In the genomic region with DNA sequence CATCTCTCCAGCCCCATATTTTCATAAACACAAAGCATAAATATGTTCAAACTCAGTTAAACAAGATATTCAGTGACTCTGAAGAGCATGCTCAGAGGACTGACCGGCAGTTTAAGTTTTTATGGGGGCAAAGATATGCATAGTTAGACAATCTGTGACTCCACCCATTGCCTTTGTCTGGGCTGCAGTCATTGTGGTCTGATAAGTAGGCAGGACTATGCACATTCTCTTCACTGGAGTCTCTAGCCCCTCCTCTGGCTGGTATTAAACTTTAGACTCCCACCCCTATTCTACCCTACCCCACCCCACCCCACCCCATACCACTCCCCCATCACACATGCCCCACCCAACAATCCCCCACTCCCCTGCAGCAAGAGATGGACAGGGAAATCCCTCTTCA, we compare ENCODE assay signal across 24 mouse cellular contexts. TPM values are rescaled to one million over a fixed set of nuclear protein-coding genes. Genes with fewer than 3 reads are reported as not detected.
A peak's percentile ranks its signal among the peaks of the same experiment; 100 is the strongest.
DNase-seq lines count a peak whose midpoint lies in the region; ATAC-seq and TF ChIP-seq lines count a peak whose summit lies in the region.
"Had no signal": no experiment of that assay in that cellular context is flagged by ENCODE, and none has a peak within 500 bp of the region (broad histone marks: within the 10 kb centered on the region; RNA-seq: fewer than 3 reads in every experiment).

No protein-coding gene starts in this region.

- H3K79me2 ChIP-seq in MEL (ENCODE audit: control insufficient read depth, insufficient read depth, low read length, poor library complexity): no peaks in the 10 kb centered on the region

- no peaks in the 10 kb centered on the region for H3K9me3 ChIP-seq in intestine, embryonic 16.5 days (ENCODE audit: control insufficient read depth, low read length)
- no peaks in the 10 kb centered on the region for H3K9me3 ChIP-seq in intestine, postnatal 0 days (ENCODE audit: control insufficient read depth)
- no peaks in the 10 kb centered on the region for H3K9me3 ChIP-seq in MEL (replicated peaks; ENCODE audit: insufficient read depth, low read length)
- H3K9me3 ChIP-seq: embryonic facial prominence, embryonic 10.5 days; embryonic facial prominence, embryonic 12.5 days; forebrain, embryonic 13.5 days; forebrain, embryonic 15.5 days had no signal

- H3K4me1 ChIP-seq in intestine, embryonic 16.5 days (ENCODE audit: control insufficient read depth, insufficient read depth, low read length): no peaks in the 10 kb centered on the region
- no peaks in the 10 kb centered on the region for H3K4me1 ChIP-seq in intestine, postnatal 0 days (replicated peaks; ENCODE audit: control insufficient read depth, insufficient read depth, low read length)
- H3K4me1 ChIP-seq in MEL (ENCODE audit: control insufficient read depth in 1 of 2, insufficient read depth in 2 of 2, low read length in 2 of 2): no peaks in the 10 kb centered on the region; a peak in 1 of 4 replicates

- peak; percentile 22; the same call in 1 of the 2 replicates for ATAC-seq in intestine, embryonic 16.5 days
- no peak for ATAC-seq in intestine, postnatal 0 days
- ATAC-seq: CD4-positive, CD25-positive, alpha-beta regulatory T cell, adult 4 months; forebrain, embryonic 13.5 days; forebrain, embryonic 15.5 days; forebrain, postnatal 0 days had no signal

- no peak overlapping the region for H3K4me3 ChIP-seq in intestine, embryonic 16.5 days (ENCODE audit: low read length)
- H3K4me3 ChIP-seq in intestine, postnatal 0 days (ENCODE audit: low read depth, low read length): no peak overlapping the region
- no peak overlapping the region for H3K4me3 ChIP-seq in MEL (ENCODE audit: control insufficient read depth in 1 of 2, insufficient read depth in 1 of 2, low read depth in 2 of 2, low read length in 2 of 2)
- H3K4me3 ChIP-seq: embryonic facial prominence, embryonic 10.5 days; embryonic facial prominence, embryonic 12.5 days; forebrain, embryonic 13.5 days; forebrain, embryonic 15.5 days had no signal

- WGBS in intestine, embryonic 16.5 days: 68% methylated on average over 1 of the region's 1 CpGs
- WGBS in intestine, postnatal 0 days: 34% methylated on average over 1 of the region's 1 CpGs

- DNase-seq in MEL (ENCODE audit: low read depth, low spot score) (peak; percentile 36), ZHBTc4 (ENCODE audit: low read depth, low spot score) (peak; percentile 80)
- no peak for DNase-seq in gastrocnemius, adult 8-10 months (ENCODE audit: low spot score in 2 of 2)
- no peak for DNase-seq in layer of hippocampus, postnatal 36 days
- DNase-seq: adrenal gland, adult 2 months; adrenal gland, postnatal 10 days; adrenal gland, postnatal 25 days; B cell, adult 2 months; cerebellum, adult 11 months; cerebellum, adult 18-20 months; cerebellum, adult 8-10 months; cerebellum, postnatal 10 days; cerebellum, postnatal 25 days; forebrain, postnatal 0 days had no signal

- H3K4me2 ChIP-seq in intestine, embryonic 16.5 days (ENCODE audit: low read depth, low read length): no peak overlapping the region
- H3K4me2 ChIP-seq in intestine, postnatal 0 days (replicated peaks; ENCODE audit: low read depth): no peak overlapping the region
- H3K4me2 ChIP-seq: embryonic facial prominence, embryonic 12.5 days; forebrain, embryonic 13.5 days; forebrain, embryonic 15.5 days had no signal

- no peaks in the 10 kb centered on the region for H3K36me3 ChIP-seq in intestine, embryonic 16.5 days (ENCODE audit: control insufficient read depth, insufficient read depth, low read length)
- no peaks in the 10 kb centered on the region for H3K36me3 ChIP-seq in intestine, postnatal 0 days (ENCODE audit: control insufficient read depth, insufficient read depth)
- no peaks in the 10 kb centered on the region; a peak in 1 of 4 replicates for H3K36me3 ChIP-seq in MEL (ENCODE audit: control insufficient read depth in 1 of 2, insufficient read depth in 2 of 2, low read length in 2 of 2)
- H3K36me3 ChIP-seq: embryonic facial prominence, embryonic 10.5 days; embryonic facial prominence, embryonic 12.5 days; forebrain, embryonic 15.5 days; G1E had no signal

- no peak for TF ChIP-seq RAD21 in MEL (IDR thresholded peaks at IDR 0.05; ENCODE audit: low read depth, low read length)

- no peak for TF ChIP-seq POLR2A in MEL (IDR thresholded peaks at IDR 0.05; ENCODE audit: control insufficient read depth in 1 of 2, insufficient read depth in 1 of 2, low read depth in 1 of 2, low read length in 2 of 2, poor library complexity in 1 of 2)

- no peak for TF ChIP-seq CTCF in intestine, postnatal 0 days (IDR thresholded peaks at IDR 0.05; ENCODE audit: low read depth)
- no peak for TF ChIP-seq CTCF in MEL (IDR thresholded peaks at IDR 0.05 in 2 of 3, conservative IDR thresholded peaks at IDR 0.05 in 1 of 3; ENCODE audit: control insufficient read depth in 1 of 3, insufficient read depth in 1 of 3, low read depth in 2 of 3, low read length in 3 of 3, poor library complexity in 1 of 3, severe bottlenecking in 1 of 3)

- H3K27me3 ChIP-seq in intestine, embryonic 16.5 days (replicated peaks; ENCODE audit: control insufficient read depth, insufficient read depth, low read length): no peaks in the 10 kb centered on the region
- no peaks in the 10 kb centered on the region for H3K27me3 ChIP-seq in intestine, postnatal 0 days (replicated peaks; ENCODE audit: control insufficient read depth, insufficient read depth, low read length)
- H3K27me3 ChIP-seq in MEL (ENCODE audit: control insufficient read depth in 1 of 2, insufficient read depth in 2 of 2, low read length in 2 of 2): no peaks in the 10 kb centered on the region
- H3K27me3 ChIP-seq: CH12.LX; forebrain, embryonic 15.5 days had no signal

- no peak overlapping the region for H3K9ac ChIP-seq in intestine, embryonic 16.5 days (ENCODE audit: low read depth, low read length)
- H3K9ac ChIP-seq in intestine, postnatal 0 days (ENCODE audit: low read depth, low read length): no peak overlapping the region
- no peak overlapping the region for H3K9ac ChIP-seq in MEL (ENCODE audit: control insufficient read depth, low read depth, low read length, poor library complexity, severe bottlenecking)
- H3K9ac ChIP-seq: embryonic facial prominence, embryonic 12.5 days; forebrain, embryonic 13.5 days; forebrain, embryonic 15.5 days; forebrain, postnatal 0 days had no signal

- no peak overlapping the region for H3K27ac ChIP-seq in intestine, embryonic 16.5 days (ENCODE audit: low read length)
- no peak overlapping the region for H3K27ac ChIP-seq in intestine, postnatal 0 days (ENCODE audit: low read depth, low read length)
- H3K27ac ChIP-seq in MEL (ENCODE audit: control insufficient read depth, low read depth, low read length): no peak overlapping the region
- H3K27ac ChIP-seq: embryonic facial prominence, embryonic 10.5 days; embryonic facial prominence, embryonic 12.5 days; forebrain, embryonic 13.5 days; forebrain, embryonic 15.5 days had no signal

- TF ChIP-seq EP300 in MEL (IDR thresholded peaks at IDR 0.05; ENCODE audit: low read depth in 1 of 2, low read length in 2 of 2): no peak

TF ChIP-seq in MEL, 35 proteins besides CTCF, POLR2A, EP300 and RAD21:
- TF ChIP-seq E2F4 (IDR thresholded peaks at IDR 0.05; ENCODE audit: borderline replicate concordance, low read depth, low read length): no peak
- TF ChIP-seq NRF1 (IDR thresholded peaks at IDR 0.05; ENCODE audit: insufficient read depth, low read depth, low read length, poor library complexity, severe bottlenecking): peak; percentile 51; the same call in 1 of the 2 replicates
- TF ChIP-seq ZKSCAN1 (IDR thresholded peaks at IDR 0.05; ENCODE audit: low read depth, low read length): no peak
- TF ChIP-seq NELFE (IDR thresholded peaks at IDR 0.05; ENCODE audit: low read depth, low read length): no peak
TF ChIP-seq in MEL: peak in this region for 1.

RNA-seq across cellular contexts. Expression of gene Slco4c1, which starts 4.1 kb away (rescaled TPM):
- 0.02 and 0.07 TPM in 2 replicates for polyA plus RNA-seq in intestine, embryonic 16.5 days (2015; fragmentation: Nextera tagmentation; extraction: Ambion mirVana)
- polyA plus RNA-seq in intestine, postnatal 0 days (2015; fragmentation: Nextera tagmentation; extraction: Ambion mirVana): 0.14 and 0.26 TPM in 2 replicates
- total RNA-seq in MEL (2012; rRNA removed): not detected in 2 replicates
- polyA plus RNA-seq in MEL (2012; ENCODE audit: insufficient read depth in 1 of 2, insufficient read length in 2 of 2, low read depth in 1 of 2, low replicate concordance in 2 of 2, missing spikeins in 1 of 2): not detected
- not detected for total RNA-seq in gastrocnemius, adult 8-10 months (2022)
- 1 to 10 TPM; 2.0 to 2.1 TPM for total RNA-seq in layer of hippocampus, postnatal 36 days (2021)
- total RNA-seq: adrenal gland, adult 2 months; adrenal gland, postnatal 25 days; CH12.LX had no signal
- polyA plus RNA-seq: adrenal gland, adult 2 months; CD4-positive, CD25-positive, alpha-beta regulatory T cell, adult 4 months; forebrain, embryonic 11.5 days; G1E had no signal

Comparison
In these comparisons a context has a peak if more than half of its experiments do, and no peak if none do; other contexts are left out.
1. DNase-seq: peak in MEL (single experiment) and ZHBTc4 (single experiment); none in gastrocnemius, adult 8-10 months (0 of 2) and layer of hippocampus, postnatal 36 days (0 of 2).